7 mouse cellular contexts compared by ENCODE assay signal in genomic region chr4:147181969-147182705, GRCm38 (mm10). TPM values are rescaled to one million over a fixed set of nuclear protein-coding genes. Genes with fewer than 3 reads are reported as not detected.
DNase-seq lines count a peak whose midpoint lies in the region; ATAC-seq and TF ChIP-seq lines count a peak whose summit lies in the region.
"Not testable (repeated sequence)": the region's sequence is repeated elsewhere in the genome, so short reads cannot be mapped to it uniquely, and the experiment has no call there.

No protein-coding gene starts in this region.

- peak; percentile 57 for ATAC-seq in forebrain, embryonic 11.5 days (replicated peaks; ENCODE audit: low FRiP score)
- ATAC-seq in heart, postnatal 0 days (ENCODE audit: insufficient read depth, low read depth), result peak; percentile 27; the same call in 1 of the 2 replicates
- peak; percentile 61; the same call in 1 of the 2 replicates for ATAC-seq in intestine, embryonic 15.5 days
- ATAC-seq in limb, embryonic 15.5 days (ENCODE audit: insufficient number of reproducible peaks, low FRiP score, low TSS enrichment, low read depth), result 0 out of 2 replicates have a peak, but pooled peaks have one; percentile 59
- peak; percentile 26; the same call in 1 of the 2 replicates for ATAC-seq in lung, postnatal 0 days
- peak; percentile 44; the same call in 1 of the 2 replicates for ATAC-seq in midbrain, postnatal 0 days (ENCODE audit: low FRiP score)
- ATAC-seq in stomach, embryonic 15.5 days (ENCODE audit: insufficient read depth, low FRiP score, low read depth), result peak; percentile 48; the same call in 1 of the 2 replicates

- H3K27me3 ChIP-seq in forebrain, embryonic 11.5 days (ENCODE audit: control insufficient read depth, insufficient read depth, low read length); heart, postnatal 0 days (ENCODE audit: control insufficient read depth, insufficient read depth, low read length); intestine, embryonic 15.5 days (replicated peaks); limb, embryonic 15.5 days; lung, postnatal 0 days (replicated peaks; ENCODE audit: insufficient read depth, low read length); midbrain, postnatal 0 days (ENCODE audit: insufficient read depth, low read length); stomach, embryonic 15.5 days (replicated peaks): not testable (repeated sequence)

- H3K4me3 ChIP-seq in forebrain, embryonic 11.5 days (ENCODE audit: low read depth, low read length); heart, postnatal 0 days (ENCODE audit: low read depth, low read length); intestine, embryonic 15.5 days (replicated peaks); limb, embryonic 15.5 days; lung, postnatal 0 days (ENCODE audit: low read depth, low read length); midbrain, postnatal 0 days (ENCODE audit: low read depth, low read length); stomach, embryonic 15.5 days (replicated peaks): not testable (repeated sequence)

- H3K9me3 ChIP-seq in forebrain, embryonic 11.5 days (ENCODE audit: control insufficient read depth, low read length); heart, postnatal 0 days (replicated peaks; ENCODE audit: control insufficient read depth, low read length); intestine, embryonic 15.5 days; limb, embryonic 15.5 days; lung, postnatal 0 days (ENCODE audit: low read length); midbrain, postnatal 0 days (ENCODE audit: low read length); stomach, embryonic 15.5 days: not testable (repeated sequence)

- H3K27ac ChIP-seq in forebrain, embryonic 11.5 days (ENCODE audit: low read depth, low read length); heart, postnatal 0 days (ENCODE audit: low read depth); intestine, embryonic 15.5 days; limb, embryonic 15.5 days; lung, postnatal 0 days (ENCODE audit: low read length); midbrain, postnatal 0 days (ENCODE audit: low read depth, low read length); stomach, embryonic 15.5 days: not testable (repeated sequence)

- H3K9ac ChIP-seq in forebrain, embryonic 11.5 days (ENCODE audit: low read length); heart, postnatal 0 days (replicated peaks; ENCODE audit: low read depth, low read length); intestine, embryonic 15.5 days; limb, embryonic 15.5 days; lung, postnatal 0 days (replicated peaks; ENCODE audit: low read depth); midbrain, postnatal 0 days (replicated peaks; ENCODE audit: low read length, poor library complexity, severe bottlenecking); stomach, embryonic 15.5 days: not testable (repeated sequence)

- H3K4me2 ChIP-seq in forebrain, embryonic 11.5 days (ENCODE audit: low read depth, low read length, severe bottlenecking); heart, postnatal 0 days (ENCODE audit: low read depth, low read length); intestine, embryonic 15.5 days (replicated peaks); limb, embryonic 15.5 days; lung, postnatal 0 days (replicated peaks; ENCODE audit: low read depth, low read length); midbrain, postnatal 0 days (ENCODE audit: low read depth, low read length, poor library complexity, severe bottlenecking); stomach, embryonic 15.5 days: not testable (repeated sequence)

- not testable (repeated sequence) for TF ChIP-seq CTCF in heart, postnatal 0 days (IDR thresholded peaks at IDR 0.05; ENCODE audit: low read depth); lung, postnatal 0 days (IDR thresholded peaks at IDR 0.05); midbrain, postnatal 0 days (IDR thresholded peaks at IDR 0.05)

- no CpG with 5 or more reads among the region's 13 CpGs for WGBS in forebrain, embryonic 11.5 days
- WGBS in heart, postnatal 0 days, result no CpG with 5 or more reads among the region's 13 CpGs
- WGBS in intestine, embryonic 15.5 days, result no CpG with 5 or more reads among the region's 13 CpGs
- no CpG with 5 or more reads among the region's 13 CpGs for WGBS in limb, embryonic 15.5 days
- WGBS in lung, postnatal 0 days, result no CpG with 5 or more reads among the region's 13 CpGs
- no CpG with 5 or more reads among the region's 13 CpGs for WGBS in midbrain, postnatal 0 days
- no CpG with 5 or more reads among the region's 13 CpGs for WGBS in stomach, embryonic 15.5 days

- DNase-seq in forebrain, embryonic 11.5 days (ENCODE audit: low spot score); heart, postnatal 0 days (ENCODE audit: low spot score); lung, postnatal 0 days (ENCODE audit: low spot score); midbrain, postnatal 0 days (ENCODE audit: low spot score): not testable (repeated sequence)

- not testable (repeated sequence) for H3K36me3 ChIP-seq in forebrain, embryonic 11.5 days (ENCODE audit: control insufficient read depth, insufficient read depth, low read length); heart, postnatal 0 days (replicated peaks; ENCODE audit: control insufficient read depth, insufficient read depth, low read length); intestine, embryonic 15.5 days; limb, embryonic 15.5 days; lung, postnatal 0 days (ENCODE audit: insufficient read depth, low read length); midbrain, postnatal 0 days (ENCODE audit: insufficient read depth, low read length); stomach, embryonic 15.5 days

- H3K4me1 ChIP-seq in forebrain, embryonic 11.5 days (replicated peaks; ENCODE audit: control insufficient read depth, insufficient read depth, low read length); heart, postnatal 0 days (ENCODE audit: control insufficient read depth, insufficient read depth); intestine, embryonic 15.5 days (replicated peaks); limb, embryonic 15.5 days; lung, postnatal 0 days (ENCODE audit: insufficient read depth, low read depth, low read length); midbrain, postnatal 0 days (ENCODE audit: insufficient read depth, low read length); stomach, embryonic 15.5 days: not testable (repeated sequence)

- TF ChIP-seq EP300 in heart, postnatal 0 days (IDR thresholded peaks at IDR 0.05; ENCODE audit: low read depth); lung, postnatal 0 days (IDR thresholded peaks at IDR 0.05): not testable (repeated sequence)

RNA-seq across cellular contexts. Expression of gene Zfp991, which starts 50.3 kb away (rescaled TPM):
- polyA plus RNA-seq in forebrain, embryonic 11.5 days (2014; fragmentation: Nextera tagmentation; extraction: Ambion mirVana), result 6.4 and 7.6 TPM in 2 replicates
- total RNA-seq in heart, postnatal 0 days (2014; rRNA removed; ENCODE audit: low replicate concordance), result 1.8 and 2.5 TPM in 2 replicates
- 4.9 and 5.7 TPM in 2 replicates for polyA plus RNA-seq in heart, postnatal 0 days (2015; fragmentation: Nextera tagmentation; extraction: Ambion mirVana)
- polyA plus RNA-seq in intestine, embryonic 15.5 days (2015; fragmentation: Nextera tagmentation; extraction: Ambion mirVana), result 8.7 and 8.9 TPM in 2 replicates
- 5.6 and 6.5 TPM in 2 replicates for polyA plus RNA-seq in limb, embryonic 15.5 days (2015; fragmentation: Nextera tagmentation; extraction: Ambion mirVana)
- polyA plus RNA-seq in lung, postnatal 0 days (2015; fragmentation: Nextera tagmentation; extraction: Ambion mirVana), result 1.9 and 2.1 TPM in 2 replicates
- 4.1 and 5.7 TPM in 2 replicates for total RNA-seq in midbrain, postnatal 0 days (2014; rRNA removed)
- 4.1 and 5.0 TPM in 2 replicates for polyA plus RNA-seq in midbrain, postnatal 0 days (2015; fragmentation: Nextera tagmentation; extraction: Ambion mirVana)
- 6.6 and 7.3 TPM in 2 replicates for polyA plus RNA-seq in stomach, embryonic 15.5 days (2015; fragmentation: Nextera tagmentation; extraction: Ambion mirVana)
